Mouse (Mus musculus) hindbrain, postnatal 0 days (tissue): ENCODE measurements around the gene Gm17606. TPM values are rescaled to one million over a fixed set of nuclear protein-coding genes. Genes with fewer than 3 reads are reported as not detected.

Source experiments
- ATAC-seq: fragments of 200-750 bp; cut with Nextera tagmentation; 2 replicates; pipeline ENCODE4 v1.8.0; 2017; ENCODE audit warnings: mild to moderate bottlenecking, moderate TSS enrichment, moderate library complexity
- DNase-seq: peaks from one replicate; pipeline ENCODE4 v3.0.0-alpha.2; 2015; ENCODE audit warnings: low spot score
- H3K27ac ChIP-seq: fragments of 300-500 bp; sonication (generic); 2 replicates; pipeline ENCODE4 v1.5.1; 2014; ENCODE audit warnings: mild to moderate bottlenecking
- H3K27me3 ChIP-seq: fragments of 300-500 bp; sonication (generic); 2 replicates; pipeline ENCODE4 v1.6.1; 2014; ENCODE audit warnings: low read length, mixed read lengths; ENCODE audit not compliant: insufficient read depth
- H3K36me3 ChIP-seq: fragments of 300-500 bp; sonication (generic); 2 replicates; pipeline ENCODE4 v1.6.1; 2014; ENCODE audit warnings: low read length, mixed read lengths; ENCODE audit not compliant: insufficient read depth
- H3K4me1 ChIP-seq: fragments of 300-500 bp; sonication (generic); 2 replicates; pipeline ENCODE4 v1.6.1; 2014; ENCODE audit warnings: antibody characterized with exemption, low read length, mixed read lengths; ENCODE audit not compliant: insufficient read depth
- H3K4me2 ChIP-seq: fragments of 300-500 bp; sonication (generic); 2 replicates; pipeline ENCODE4 v1.6.1; 2014; ENCODE audit warnings: low read depth, mild to moderate bottlenecking, low read length, moderate library complexity, mixed read lengths
- H3K4me3 ChIP-seq: fragments of 300-500 bp; sonication (generic); 2 replicates; pipeline ENCODE4 v1.5.1; 2014; ENCODE audit warnings: low read length
- H3K9ac ChIP-seq: fragments of 300-500 bp; sonication (generic); replicated peaks from 2 replicates; pipeline ENCODE4 v1.6.1; 2014; ENCODE audit warnings: mild to moderate bottlenecking, low read length, moderate library complexity, mixed read lengths
- H3K9me3 ChIP-seq: fragments of 300-500 bp; sonication (generic); 2 replicates; pipeline ENCODE4 v1.6.1; 2016; ENCODE audit warnings: low read length, mixed read lengths
- CTCF ChIP-seq: IDR thresholded peaks from 2 replicates; pipeline ENCODE4 v1.5.1; 2016; ENCODE audit warnings: antibody characterized with exemption, control low read depth, low read depth
- WGBS: fragments of 180-500 bp; shearing (Covaris S2); extraction: QIAGEN DNeasy Blood & Tissue Kit; methylation state at CpG from one replicate; pipeline ENCODE4 v1.1.7; 2014; 5-methylcytosine and 5-hydroxymethylcytosine counted together
- polyA plus RNA-seq: library from polyadenylated mRNA; unstranded; fragments of >200 nt; fragmentation: Nextera tagmentation; extraction: Ambion mirVana; gene quantifications from 2 replicates; pipeline ENCODE4 v1.2.1, GENCODE M21; 2015
- total RNA-seq: library from RNA; depleted of rRNA; stranded (reverse); fragments of >200 nt; gene quantifications from 2 replicates; pipeline ENCODE4 v1.2.3, GENCODE M21; 2014

Gene Gm17606
- total and polyA plus RNA-seq, 2 experiments from 2014 or later = not detected

DNA sequence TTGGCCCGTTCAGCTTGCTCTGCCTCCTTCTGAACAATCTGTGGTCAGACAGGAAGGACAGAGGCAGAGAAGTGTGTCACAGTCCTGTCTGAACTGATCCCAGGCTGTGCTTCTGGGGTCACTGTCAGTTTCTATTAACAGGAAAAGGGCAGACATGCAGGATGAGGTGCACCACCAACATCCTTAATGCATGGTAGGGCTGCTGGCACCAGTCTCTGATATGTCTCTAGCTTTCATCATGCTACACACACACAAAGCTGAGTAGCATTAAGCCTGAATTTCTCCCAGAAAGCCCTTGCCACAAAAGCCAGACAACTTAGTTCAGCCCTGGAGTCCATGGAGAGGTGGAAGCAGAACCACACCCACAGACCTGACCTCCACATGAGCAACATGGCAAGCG, 2.3 kb downstream of the Gm17606 start:
- TF ChIP-seq CTCF = no peak

GRCm38 (mm10) chr14:54644294-54644693, 3.5 kb downstream of the Gm17606 start:
- no peak overlapping the region for H3K4me3 ChIP-seq
- H3K4me1 ChIP-seq = no peaks in the 10 kb centered on the region; the same call in 1 of the 2 replicates
- TF ChIP-seq CTCF = no peak
- peaks cover 67% of the 10 kb centered on the region for H3K36me3 ChIP-seq
- H3K27ac ChIP-seq = no peak overlapping the region
- no peaks in the 10 kb centered on the region for H3K27me3 ChIP-seq
- 88% methylated on average over 9 of the region's 9 CpGs for WGBS
- H3K4me2 ChIP-seq = no peak overlapping the region
- DNase-seq (no peak), ATAC-seq (no peak)
- H3K9ac ChIP-seq = no peak overlapping the region
- no peaks in the 10 kb centered on the region for H3K9me3 ChIP-seq

More for the DNA sequence above, 2.3 kb downstream of the Gm17606 start:
- Histone ChIP-seq H3K27me3 (no peaks in the 10 kb centered on the region), H3K4me2 (no peak overlapping the region), H3K9me3 (no peaks in the 10 kb centered on the region), H3K4me3 (no peak overlapping the region), H3K9ac (no peak overlapping the region), H3K36me3 (peaks cover 57% of the 10 kb centered on the region), H3K27ac (no peak overlapping the region), H3K4me1 (no peaks in the 10 kb centered on the region; the same call in 1 of the 2 replicates)
- ATAC-seq (no peak), DNase-seq (no peak)
- WGBS = 97% methylated on average over 2 of the region's 2 CpGs

DNA sequence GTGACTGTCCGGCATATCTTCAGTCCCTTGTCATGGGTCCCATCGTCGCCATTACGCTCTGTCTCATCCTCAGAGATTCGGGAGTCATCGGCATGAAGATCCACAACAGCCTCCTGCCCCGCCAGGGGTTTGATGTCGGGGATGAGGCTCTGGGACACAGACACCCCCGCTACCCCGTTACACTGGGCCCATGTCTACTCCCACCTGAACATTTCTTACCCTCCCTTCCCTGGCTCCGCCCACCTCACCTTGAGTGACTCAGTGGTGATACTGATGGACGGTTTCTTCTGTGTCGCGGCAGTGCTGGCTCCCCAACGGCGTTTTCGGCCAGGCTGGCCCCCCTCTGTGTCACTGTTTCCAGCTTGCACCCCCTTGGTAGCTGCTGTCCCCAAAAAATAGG, 5.7 kb downstream of the Gm17606 start:
- ATAC-seq = no peak

GRCm38 (mm10) chr14:54646898-54647636, 6.3 kb downstream of the Gm17606 start:
- no peak overlapping the region for H3K27ac ChIP-seq
- 95% methylated on average over 8 of the region's 8 CpGs for WGBS
- peaks cover 87% of the 10 kb centered on the region for H3K36me3 ChIP-seq
- ATAC-seq (no peak), DNase-seq (no peak)
- peaks cover under 1% of the 10 kb centered on the region for H3K4me1 ChIP-seq
- no peak overlapping the region for H3K4me2 ChIP-seq
- TF ChIP-seq CTCF = peak; percentile 59
- no peaks in the 10 kb centered on the region for H3K9me3 ChIP-seq
- no peaks in the 10 kb centered on the region for H3K27me3 ChIP-seq
- no peak overlapping the region for H3K4me3 ChIP-seq
- no peak overlapping the region for H3K9ac ChIP-seq

More for the DNA sequence above, 5.7 kb downstream of the Gm17606 start:
- H3K36me3 ChIP-seq = peaks cover 82% of the 10 kb centered on the region
- no peak for DNase-seq
- no peak overlapping the region for H3K27ac ChIP-seq
- no peaks in the 10 kb centered on the region for H3K4me1 ChIP-seq
- H3K9ac ChIP-seq = no peak overlapping the region
- WGBS = 96% methylated on average over 17 of the region's 17 CpGs
- no peaks in the 10 kb centered on the region for H3K27me3 ChIP-seq
- H3K9me3 ChIP-seq = no peaks in the 10 kb centered on the region
- H3K4me3 ChIP-seq = no peak overlapping the region
- no peak for TF ChIP-seq CTCF
- H3K4me2 ChIP-seq = no peak overlapping the region

DNA sequence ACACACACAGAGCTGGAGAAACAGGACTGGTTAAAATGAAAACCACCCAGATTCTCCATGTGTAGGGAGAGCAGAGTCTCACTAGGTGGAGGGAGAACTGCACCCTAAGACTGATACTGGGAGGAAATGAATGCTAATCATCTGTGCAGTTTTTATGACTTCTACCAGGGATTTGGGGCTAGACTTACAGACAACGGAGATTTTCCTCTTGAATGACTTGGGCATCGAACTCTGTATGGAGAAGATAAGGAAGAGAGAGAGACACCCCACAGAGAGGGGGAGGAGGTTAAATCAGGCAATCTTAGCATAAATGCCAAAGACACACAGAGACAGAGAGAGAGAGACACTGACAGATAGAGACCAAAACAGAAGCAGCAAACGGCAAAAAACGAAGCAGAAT, 7.1 kb downstream of the Gm17606 start:
- WGBS = 66% methylated on average over 4 of the region's 4 CpGs
- Histone ChIP-seq H3K4me1 (peaks cover 7% of the 10 kb centered on the region), H3K9me3 (no peaks in the 10 kb centered on the region), H3K4me3 (no peak overlapping the region), H3K27me3 (no peaks in the 10 kb centered on the region), H3K36me3 (peaks cover 80% of the 10 kb centered on the region), H3K9ac (no peak overlapping the region), H3K27ac (no peak overlapping the region), H3K4me2 (no peak overlapping the region)
- no peak for DNase-seq
- TF ChIP-seq CTCF = no peak
- ATAC-seq = no peak

DNA sequence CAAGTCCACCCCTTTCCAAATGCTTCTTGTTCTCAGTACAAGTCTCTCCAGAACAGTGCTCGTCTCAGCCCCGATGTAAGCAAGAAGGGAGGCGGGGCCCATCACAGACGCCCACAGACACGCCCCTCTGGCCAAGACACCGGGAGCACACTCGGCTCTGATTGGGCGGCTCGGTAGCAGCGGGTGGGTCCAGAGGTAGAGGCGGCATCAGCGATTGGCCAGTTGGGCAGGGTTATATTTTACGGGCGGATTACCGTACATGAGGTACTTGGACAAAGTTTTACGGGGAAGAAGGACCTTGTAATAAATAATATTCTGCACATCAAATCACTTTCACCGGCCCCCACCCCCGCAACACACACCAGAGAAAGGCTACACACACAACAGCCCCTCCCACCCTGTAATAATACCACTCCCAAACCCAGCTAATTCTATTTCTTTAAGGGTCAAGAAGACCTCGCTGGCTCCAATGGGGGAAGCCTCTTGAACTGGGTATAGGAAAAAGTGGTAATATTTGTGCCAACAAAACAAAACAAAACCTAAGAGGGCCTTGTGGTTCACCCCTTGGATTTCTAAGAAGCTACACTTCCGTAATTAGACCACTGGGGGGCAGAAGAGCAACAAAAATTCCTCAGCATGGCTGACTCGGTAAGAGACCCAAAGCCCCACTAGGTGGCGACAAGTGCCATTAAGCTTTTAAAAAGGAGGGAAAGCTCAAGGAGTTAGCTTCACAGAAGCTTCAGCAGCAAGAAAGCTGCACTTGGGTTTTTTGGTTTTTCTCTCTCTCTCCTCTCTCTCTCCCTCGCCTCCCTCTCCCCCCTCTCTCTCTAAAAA, 10.1 kb downstream of the Gm17606 start:
- peaks cover 54% of the 10 kb centered on the region for H3K36me3 ChIP-seq
- ATAC-seq = peak; percentile 42
- H3K9me3 ChIP-seq = no peaks in the 10 kb centered on the region
- no peaks in the 10 kb centered on the region for H3K27me3 ChIP-seq
- H3K4me3 ChIP-seq = no peak overlapping the region
- WGBS = 63% methylated on average over 23 of the region's 23 CpGs
- peak; percentile 97 for DNase-seq
- peak; percentile 93 for TF ChIP-seq CTCF
- H3K4me2 ChIP-seq = no peak overlapping the region
- H3K27ac ChIP-seq = no peak overlapping the region
- peaks cover 10% of the 10 kb centered on the region for H3K4me1 ChIP-seq
- H3K9ac ChIP-seq = no peak overlapping the region
